Mouse (Mus musculus) liver, adult 2 months (tissue): ENCODE data around the gene Tmem8b. TPM values are rescaled to one million over a fixed set of nuclear protein-coding genes. Genes with fewer than 3 reads are reported as not detected.
A peak's percentile ranks its signal among the peaks of the same experiment; 100 is the strongest.

Source experiments
- DNase-seq: peaks from one replicate; pipeline ENCODE4 v3.0.0-alpha.2; 2011; ENCODE audit warnings: low read depth, low spot score; ENCODE audit errors: extremely low read depth
- H3K27ac ChIP-seq: fragments of 200-500 bp; replicated peaks from 2 replicates; pipeline ENCODE4 v1.5.1; 2012; ENCODE audit warnings: low read depth, mild to moderate bottlenecking, control low read depth, inconsistent platforms, low read length; ENCODE audit not compliant: insufficient read depth
- H3K27me3 ChIP-seq: fragments of 200-500 bp; 2 replicates; pipeline ENCODE4 v1.6.1; 2012; ENCODE audit warnings: mild to moderate bottlenecking, moderate library complexity, low read length, inconsistent platforms; ENCODE audit not compliant: control insufficient read depth, insufficient read depth
- H3K36me3 ChIP-seq: fragments of 200-500 bp; 2 replicates; pipeline ENCODE4 v1.6.1; 2012; ENCODE audit warnings: low read length, inconsistent platforms; ENCODE audit not compliant: control insufficient read depth, insufficient read depth
- H3K4me1 ChIP-seq: fragments of 200-500 bp; 2 replicates; pipeline ENCODE4 v1.6.1; 2011; ENCODE audit warnings: low read length; ENCODE audit not compliant: control insufficient read depth, insufficient read depth
- H3K4me3 ChIP-seq: fragments of 200-500 bp; 2 replicates; pipeline ENCODE4 v1.5.1; 2011; ENCODE audit warnings: low read depth, mild to moderate bottlenecking, control low read depth, low read length, moderate library complexity; ENCODE audit not compliant: insufficient read depth
- H3K79me2 ChIP-seq: fragments of 200-500 bp; 2 replicates; pipeline ENCODE4 v1.6.1; 2012; ENCODE audit warnings: inconsistent platforms, mild to moderate bottlenecking, low read length, moderate library complexity; ENCODE audit not compliant: control insufficient read depth, insufficient read depth
- H3K9ac ChIP-seq: fragments of 200-500 bp; 2 replicates; pipeline ENCODE4 v1.6.1; 2012; ENCODE audit warnings: low read depth, mild to moderate bottlenecking, control low read depth, inconsistent platforms, low read length
- CTCF ChIP-seq: fragments of 200-500 bp; IDR thresholded peaks from 2 replicates; pipeline ENCODE4 v1.5.1; 2011; ENCODE audit warnings: low read depth, low read length, control low read depth
- POLR2A ChIP-seq: fragments of 200-500 bp; IDR thresholded peaks from 2 replicates; pipeline ENCODE4 v1.6.1; 2011; ENCODE audit warnings: low read length, control low read depth; ENCODE audit not compliant: insufficient read depth; ENCODE audit errors: extremely low read depth
- WGBS: fragments of 180-500 bp; shearing (Covaris S2); methylation state at CpG from one replicate; pipeline ENCODE4 v1.1.7; 2018; 5-methylcytosine and 5-hydroxymethylcytosine counted together
- polyA plus RNA-seq: library from polyadenylated mRNA; depleted of rRNA; stranded (reverse); fragments of >200 nt; gene quantifications from 2 replicates; pipeline ENCODE4 v1.2.3, GENCODE M21; 2012
- total RNA-seq: library from RNA; depleted of rRNA; stranded (reverse); fragments of >200 nt; gene quantifications from 2 replicates; pipeline ENCODE4 v1.2.3, GENCODE M21; 2014

The Tmem8b gene
- total and polyA plus RNA-seq, 2 experiments = 0.46 to 1.9 TPM

- Histone ChIP-seq H3K79me2 (no peaks in the 10 kb centered on the region), H3K4me1 (no peaks in the 10 kb centered on the region), H3K27me3 (no peaks in the 10 kb centered on the region), H3K9ac (no peak overlapping the region), H3K36me3 (no peaks in the 10 kb centered on the region), H3K27ac (no peak overlapping the region), H3K4me3 (no peak overlapping the region)
- TF ChIP-seq CTCF (no peak), POLR2A (no peak)
- WGBS = 94% methylated on average over 17 of the region's 17 CpGs
- DNase-seq = no peak
Observed at GRCm38 (mm10) chr4:43690021-43690420, 21.2 kb downstream of the Tmem8b start.

- H3K36me3 ChIP-seq = no peaks in the 10 kb centered on the region
- 78% methylated on average over 5 of the region's 5 CpGs for WGBS
- H3K79me2 ChIP-seq = no peaks in the 10 kb centered on the region
- DNase-seq = no peak
- H3K4me1 ChIP-seq = no peaks in the 10 kb centered on the region
- TF ChIP-seq POLR2A = no peak
- no peak for TF ChIP-seq CTCF
- H3K4me3 ChIP-seq = no peak overlapping the region
- H3K9ac ChIP-seq = no peak overlapping the region
- H3K27ac ChIP-seq = no peak overlapping the region
- no peaks in the 10 kb centered on the region for H3K27me3 ChIP-seq
Observed at GRCm38 (mm10) chr4:43691026-43691425, 22.3 kb downstream of the Tmem8b start.

- no peaks in the 10 kb centered on the region for H3K4me1 ChIP-seq
- no peaks in the 10 kb centered on the region for H3K79me2 ChIP-seq
- H3K9ac ChIP-seq = no peak overlapping the region
- no peak overlapping the region for H3K27ac ChIP-seq
- no peaks in the 10 kb centered on the region for H3K36me3 ChIP-seq
- H3K27me3 ChIP-seq = no peaks in the 10 kb centered on the region
- 75% methylated on average over 5 of the region's 5 CpGs for WGBS
- H3K4me3 ChIP-seq = no peak overlapping the region
- no peak for TF ChIP-seq CTCF
- DNase-seq = no peak
Observed at GRCm38 (mm10) chr4:43693806-43694241, 25.1 kb downstream of the Tmem8b start.

GRCm38 (mm10) chr4:43694439-43695248 is 25.9 kb downstream of the Tmem8b start:
- no peak overlapping the region for H3K27ac ChIP-seq
- H3K79me2 ChIP-seq = no peaks in the 10 kb centered on the region
- no peak for TF ChIP-seq POLR2A
- TF ChIP-seq CTCF = no peak
- H3K4me1 ChIP-seq = no peaks in the 10 kb centered on the region
- H3K9ac ChIP-seq = no peak overlapping the region
- H3K4me3 ChIP-seq = no peak overlapping the region
- no peaks in the 10 kb centered on the region for H3K36me3 ChIP-seq
- DNase-seq = no peak
- 94% methylated on average over 1 of the region's 1 CpGs for WGBS
- no peaks in the 10 kb centered on the region for H3K27me3 ChIP-seq

- Histone ChIP-seq H3K4me3 (no peak overlapping the region), H3K79me2 (no peaks in the 10 kb centered on the region), H3K36me3 (no peaks in the 10 kb centered on the region), H3K4me1 (no peaks in the 10 kb centered on the region), H3K27ac (no peak overlapping the region), H3K27me3 (no peaks in the 10 kb centered on the region), H3K9ac (no peak overlapping the region)
- TF ChIP-seq CTCF (no peak), POLR2A (no peak)
- 37% methylated on average over 9 of the region's 9 CpGs for WGBS
- DNase-seq = peak; percentile 19
Observed at GRCm38 (mm10) chr4:43695249-43695671, 26.5 kb downstream of the Tmem8b start.

GRCm38 (mm10) chr4:43696561-43696960 is 27.8 kb downstream of the Tmem8b start:
- no peak overlapping the region for H3K4me3 ChIP-seq
- no peaks in the 10 kb centered on the region for H3K79me2 ChIP-seq
- H3K27ac ChIP-seq = no peak overlapping the region
- no peak for DNase-seq
- H3K4me1 ChIP-seq = no peaks in the 10 kb centered on the region
- TF ChIP-seq CTCF (no peak), POLR2A (no peak)
- WGBS = 94% methylated on average over 13 of the region's 13 CpGs
- no peak overlapping the region for H3K9ac ChIP-seq
- H3K27me3 ChIP-seq = no peaks in the 10 kb centered on the region
- H3K36me3 ChIP-seq = no peaks in the 10 kb centered on the region
